Mouse (Mus musculus) hindbrain, embryonic 15.5 days (tissue): ENCODE data around the gene Bri3bp. TPM values are rescaled to one million over a fixed set of nuclear protein-coding genes. Genes with fewer than 3 reads are reported as not detected.
A peak's percentile ranks its signal among the peaks of the same experiment; 100 is the strongest.
"Not testable (repeated sequence)": the region's sequence is repeated elsewhere in the genome, so short reads cannot be mapped to it uniquely, and the experiment has no call there.

Source experiments
- ATAC-seq: fragments of 200-750 bp; cut with Nextera tagmentation; 2 replicates; pipeline ENCODE4 v1.8.0; 2017; ENCODE audit warnings: low read depth, moderate number of reproducible peaks, moderate TSS enrichment; ENCODE audit not compliant: low FRiP score
- H3K27ac ChIP-seq: fragments of 300-500 bp; sonication (generic); replicated peaks from 2 replicates; pipeline ENCODE4 v1.5.1; 2015; ENCODE audit warnings: mild to moderate bottlenecking, inconsistent platforms
- H3K27me3 ChIP-seq: fragments of 300-500 bp; sonication (generic); 2 replicates; pipeline ENCODE4 v1.6.1; 2015; ENCODE audit warnings: control low read depth, inconsistent platforms
- H3K36me3 ChIP-seq: fragments of 300-500 bp; sonication (generic); 2 replicates; pipeline ENCODE4 v1.6.1; 2015; ENCODE audit warnings: control low read depth, inconsistent platforms
- H3K4me1 ChIP-seq: fragments of 300-500 bp; sonication (generic); replicated peaks from 2 replicates; pipeline ENCODE4 v1.6.1; 2015; ENCODE audit warnings: control low read depth, inconsistent platforms
- H3K4me2 ChIP-seq: fragments of 300-500 bp; sonication (generic); 2 replicates; pipeline ENCODE4 v1.6.1; 2015; ENCODE audit warnings: moderate library complexity, mild to moderate bottlenecking, inconsistent platforms
- H3K4me3 ChIP-seq: fragments of 300-500 bp; sonication (generic); 2 replicates; pipeline ENCODE4 v1.5.1; 2015; ENCODE audit warnings: mild to moderate bottlenecking, inconsistent platforms
- H3K9ac ChIP-seq: fragments of 300-500 bp; sonication (generic); 2 replicates; pipeline ENCODE4 v1.6.1; 2015; ENCODE audit warnings: inconsistent platforms
- H3K9me3 ChIP-seq: fragments of 300-500 bp; sonication (generic); 2 replicates; pipeline ENCODE4 v1.6.1; 2016; ENCODE audit warnings: control low read depth, inconsistent platforms
- WGBS: fragments of 180-500 bp; shearing (Covaris S2); methylation state at CpG from one replicate; pipeline ENCODE4 v1.1.7; 2015; 5-methylcytosine and 5-hydroxymethylcytosine counted together
- polyA plus RNA-seq: library from polyadenylated mRNA; unstranded; fragments of >200 nt; fragmentation: Nextera tagmentation; extraction: Ambion mirVana; gene quantifications from 2 replicates; pipeline ENCODE4 v1.2.1, GENCODE M21; 2015

The Bri3bp gene
- 39.4 and 42.8 TPM in 2 replicates for polyA plus RNA-seq

DNA sequence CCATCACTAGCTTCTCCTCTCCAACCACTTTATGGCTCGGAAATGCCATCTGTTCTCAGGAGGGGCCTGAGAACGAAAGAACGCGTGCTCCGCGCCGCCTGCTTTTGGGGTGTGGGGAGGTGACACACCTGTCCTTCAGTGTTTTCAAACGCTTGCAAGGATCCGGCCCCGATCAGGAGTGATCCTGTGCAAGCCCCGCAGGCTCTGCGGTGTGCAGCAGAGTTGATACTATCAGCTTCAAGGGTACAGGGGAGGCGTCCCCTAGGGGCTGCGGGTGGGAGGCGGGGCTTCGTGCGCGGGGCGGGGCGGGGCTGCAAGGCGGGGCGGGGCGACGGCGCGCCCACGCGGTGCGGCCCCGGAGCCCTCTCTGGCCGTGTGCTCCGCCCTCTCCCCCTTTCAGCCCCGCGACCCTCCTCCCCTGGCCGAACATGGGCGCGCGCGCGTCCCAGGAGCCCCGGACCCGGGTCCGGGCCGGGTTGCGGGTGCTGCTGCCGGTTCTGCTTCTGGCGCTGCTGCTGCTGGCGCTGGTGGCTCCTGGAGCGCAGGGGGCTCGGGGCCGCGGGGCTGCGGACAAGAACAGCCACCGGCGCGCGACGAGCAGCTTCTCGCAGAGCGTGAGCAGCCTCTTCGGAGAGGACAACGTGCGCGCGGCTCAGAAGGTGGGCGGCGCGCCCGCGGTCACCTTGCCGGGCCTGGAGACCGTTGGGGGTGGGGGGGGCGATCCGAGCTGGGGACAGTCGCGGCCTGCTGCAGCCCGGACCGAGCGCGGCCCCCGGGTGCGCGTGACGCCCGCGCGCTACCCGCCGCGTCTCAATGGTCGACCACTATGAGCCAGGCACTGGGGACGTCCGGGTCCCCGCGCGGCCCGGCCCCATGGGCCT lies at the start of gene Bri3bp:
TSS of gene Bri3bp (plus strand) at position 335 of the 881 bp plus-strand sequence.
- ATAC-seq: peak; percentile 90
- Histone ChIP-seq H3K27ac (peak within 1 kb of the TSS; percentile 82), H3K9ac (peak within 1 kb of the TSS; percentile 90), H3K4me2 (peak within 1 kb of the TSS; percentile 73), H3K36me3 (no peaks in the 10 kb centered on the region), H3K4me3 (peak within 1 kb of the TSS; percentile 94), H3K27me3 (no peaks in the 10 kb centered on the region), H3K9me3 (no peaks in the 10 kb centered on the region), H3K4me1 (peaks cover 23% of the 10 kb centered on the region)
- WGBS: 0% methylated on average over 70 of the region's 97 CpGs

- H3K9ac ChIP-seq: no peak overlapping the region
- no peak overlapping the region for H3K4me2 ChIP-seq
- no peaks in the 10 kb centered on the region for H3K9me3 ChIP-seq
- WGBS: 77% methylated on average over 5 of the region's 5 CpGs
- H3K27me3 ChIP-seq: no peaks in the 10 kb centered on the region
- H3K4me1 ChIP-seq: peaks cover 49% of the 10 kb centered on the region
- no peak overlapping the region for H3K4me3 ChIP-seq
- H3K27ac ChIP-seq: peak overlapping the region; percentile 98
- no peaks in the 10 kb centered on the region for H3K36me3 ChIP-seq
- ATAC-seq: no peak
These were observed 49.8 kb upstream of the Bri3bp start for GRCm38 (mm10) chr5:125391609-125392008.

GRCm38 (mm10) chr5:125392176-125392575 lies 49.2 kb upstream of the Bri3bp start:
- peak overlapping the region; percentile 98 for H3K27ac ChIP-seq
- not testable (repeated sequence) for H3K4me3 ChIP-seq, H3K9ac ChIP-seq, H3K9me3 ChIP-seq, H3K27me3 ChIP-seq, ATAC-seq, H3K4me2 ChIP-seq, H3K36me3 ChIP-seq
- H3K4me1 ChIP-seq: peaks cover 49% of the 10 kb centered on the region
- WGBS: 94% methylated on average over 4 of the region's 4 CpGs

- Histone ChIP-seq H3K27ac (peak overlapping the region; percentile 98), H3K4me2 (peak overlapping the region; percentile 56), H3K4me3 (peak overlapping the region; percentile 4; the same call in 1 of the 2 replicates), H3K4me1 (peaks cover 49% of the 10 kb centered on the region), H3K9ac (0 out of 2 replicates have a peak overlapping the region, but pooled peaks have one; percentile 8), H3K36me3 (no peaks in the 10 kb centered on the region), H3K27me3 (no peaks in the 10 kb centered on the region), H3K9me3 (no peaks in the 10 kb centered on the region)
- ATAC-seq: peak; percentile 5
- WGBS: 21% methylated on average over 1 of the region's 1 CpGs
These were observed 48.8 kb upstream of the Bri3bp start for GRCm38 (mm10) chr5:125392618-125392976.

DNA sequence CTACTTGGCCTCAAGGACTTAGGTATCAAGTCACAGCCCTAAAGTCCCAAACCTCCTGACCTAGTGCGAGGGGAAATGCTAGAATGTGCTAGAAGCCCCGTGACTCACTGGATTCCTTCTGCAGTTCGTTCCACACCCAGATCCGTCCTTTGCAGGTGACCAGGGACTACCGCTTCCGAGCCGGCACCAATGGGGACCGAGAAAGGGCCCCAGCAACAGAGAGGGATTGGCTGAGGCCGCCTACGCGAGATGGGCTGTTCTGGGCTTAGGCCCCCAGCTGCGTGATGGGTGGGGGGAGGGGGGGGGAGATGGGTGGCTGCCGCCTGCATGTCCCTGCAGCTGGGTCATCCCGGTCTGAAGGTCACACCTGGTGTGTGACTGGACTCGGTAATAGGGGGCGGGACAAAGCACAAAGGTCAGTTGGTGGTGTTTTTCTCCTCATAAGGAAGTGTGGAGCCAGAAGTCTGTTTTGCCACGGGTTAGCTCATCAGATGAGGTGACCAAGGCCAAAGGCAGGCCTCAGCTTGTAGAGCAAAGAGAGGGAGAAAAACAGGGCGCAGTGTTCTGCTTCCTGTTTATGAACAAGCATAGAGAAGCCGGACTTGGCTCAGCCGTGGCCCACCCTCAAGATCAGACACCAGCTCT lies 48.3 kb upstream of the Bri3bp start:
- Histone ChIP-seq H3K27ac (peak overlapping the region; percentile 98), H3K4me1 (peaks cover 48% of the 10 kb centered on the region), H3K9ac (peak overlapping the region; percentile 39), H3K36me3 (no peaks in the 10 kb centered on the region), H3K4me3 (peak overlapping the region; percentile 31), H3K4me2 (peak overlapping the region; percentile 56), H3K9me3 (no peaks in the 10 kb centered on the region), H3K27me3 (no peaks in the 10 kb centered on the region)
- WGBS: 0% methylated on average over 20 of the region's 20 CpGs
- peak; percentile 93 for ATAC-seq

- H3K4me2 ChIP-seq: peak overlapping the region; percentile 56
- no peaks in the 10 kb centered on the region for H3K9me3 ChIP-seq
- H3K4me1 ChIP-seq: peaks cover 41% of the 10 kb centered on the region
- WGBS: 7% methylated on average over 22 of the region's 25 CpGs
- peak overlapping the region; percentile 98 for H3K27ac ChIP-seq
- H3K36me3 ChIP-seq: no peaks in the 10 kb centered on the region
- ATAC-seq: peak; percentile 57
- H3K9ac ChIP-seq: peak overlapping the region; percentile 39
- H3K27me3 ChIP-seq: no peaks in the 10 kb centered on the region
- peak overlapping the region; percentile 31 for H3K4me3 ChIP-seq
These were observed 47.5 kb upstream of the Bri3bp start for GRCm38 (mm10) chr5:125393622-125394603.

DNA sequence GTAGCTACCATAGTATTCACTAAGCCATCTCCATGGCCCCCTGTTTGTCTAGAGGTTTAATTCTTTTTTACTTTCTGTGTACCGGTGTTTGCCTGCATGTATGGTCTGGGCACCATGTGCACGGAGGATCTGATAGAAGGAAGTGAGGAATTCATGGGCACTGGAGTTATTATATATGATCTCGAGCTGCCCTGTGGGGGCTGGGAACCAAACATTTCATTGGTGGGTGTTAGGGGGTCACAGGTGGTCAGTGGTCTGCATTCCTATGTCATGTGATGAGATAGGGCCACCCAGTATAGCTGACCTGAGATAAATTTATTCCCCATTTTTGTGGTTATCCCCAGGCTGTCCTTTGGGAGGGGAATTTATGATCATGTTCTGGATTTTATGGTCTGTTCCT lies 46.4 kb upstream of the Bri3bp start:
- no peak overlapping the region for H3K4me3 ChIP-seq
- peak overlapping the region; percentile 98 for H3K27ac ChIP-seq
- H3K27me3 ChIP-seq: no peaks in the 10 kb centered on the region
- H3K9ac ChIP-seq: no peak overlapping the region; the same call in 1 of the 2 replicates
- H3K4me1 ChIP-seq: peaks cover 40% of the 10 kb centered on the region
- peak overlapping the region; percentile 56 for H3K4me2 ChIP-seq
- 53% methylated on average over 3 of the region's 3 CpGs for WGBS
- ATAC-seq: no peak
- H3K9me3 ChIP-seq: no peaks in the 10 kb centered on the region
- H3K36me3 ChIP-seq: no peaks in the 10 kb centered on the region

GRCm38 (mm10) chr5:125400903-125401302 lies 40.5 kb upstream of the Bri3bp start:
- 48% methylated on average over 7 of the region's 7 CpGs for WGBS
- Histone ChIP-seq H3K36me3 (no peaks in the 10 kb centered on the region), H3K4me1 (peaks cover 7% of the 10 kb centered on the region; the same call in 1 of the 2 replicates), H3K4me3 (no peak overlapping the region), H3K27me3 (no peaks in the 10 kb centered on the region), H3K4me2 (no peak overlapping the region), H3K9me3 (no peaks in the 10 kb centered on the region), H3K9ac (no peak overlapping the region), H3K27ac (no peak overlapping the region)
- no peak for ATAC-seq

- no peak for ATAC-seq
- Histone ChIP-seq H3K27ac (no peak overlapping the region), H3K4me1 (peaks cover 17% of the 10 kb centered on the region), H3K9ac (no peak overlapping the region), H3K27me3 (no peaks in the 10 kb centered on the region), H3K9me3 (no peaks in the 10 kb centered on the region), H3K4me2 (no peak overlapping the region), H3K4me3 (no peak overlapping the region), H3K36me3 (no peaks in the 10 kb centered on the region)
- WGBS: 56% methylated on average over 10 of the region's 10 CpGs
These were observed 38.9 kb upstream of the Bri3bp start for GRCm38 (mm10) chr5:125402476-125402875.

DNA sequence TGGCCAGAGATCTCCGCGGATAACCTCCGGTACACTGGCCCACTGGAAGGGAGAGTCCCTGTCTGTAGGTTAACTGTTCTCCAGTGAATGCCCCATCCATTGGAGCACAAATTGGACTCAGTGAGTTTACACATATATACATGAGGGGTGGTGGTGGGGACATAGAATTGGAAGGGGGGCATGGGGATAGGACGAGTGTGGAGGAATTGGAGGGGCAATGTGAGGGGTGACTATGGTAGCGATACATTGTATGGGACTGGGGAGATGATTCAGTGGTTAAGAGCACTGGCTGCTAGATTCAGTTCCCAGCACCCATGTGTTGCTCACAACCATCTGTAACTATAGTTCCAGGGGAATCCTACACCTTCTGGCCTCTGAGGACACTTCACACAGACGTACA lies 38.4 kb upstream of the Bri3bp start:
- H3K4me3 ChIP-seq: no peak overlapping the region
- no peak overlapping the region for H3K9ac ChIP-seq
- ATAC-seq: no peak
- no peaks in the 10 kb centered on the region for H3K36me3 ChIP-seq
- no peaks in the 10 kb centered on the region for H3K27me3 ChIP-seq
- no peaks in the 10 kb centered on the region for H3K9me3 ChIP-seq
- no peak overlapping the region for H3K4me2 ChIP-seq
- WGBS: 69% methylated on average over 6 of the region's 6 CpGs
- H3K4me1 ChIP-seq: peaks cover 19% of the 10 kb centered on the region
- H3K27ac ChIP-seq: no peak overlapping the region
